Mouse (Mus musculus): ENCODE results near the gene Aldh3b1. TPM values are rescaled to one million over a fixed set of nuclear protein-coding genes. Genes with fewer than 3 reads are reported as not detected.

Gene Aldh3b1
- polyA plus RNA-seq, 1 experiment from 2014 or later = 16.1 TPM

- TF ChIP-seq CTCF (IDR thresholded peaks at IDR 0.05; ENCODE audit: low read depth) = no peak
- Histone ChIP-seq H3K9me3 (ENCODE audit: control insufficient read depth) (no peaks in the 10 kb centered on the region), H3K36me3 (ENCODE audit: control insufficient read depth, insufficient read depth) (peaks cover 99% of the 10 kb centered on the region), H3K27ac (ENCODE audit: low read depth, low read length) (peak overlapping the region; percentile 29; the same call in 1 of the 2 replicates), H3K9ac (ENCODE audit: low read depth, low read length) (no peak overlapping the region), H3K4me3 (ENCODE audit: low read depth, low read length) (no peak overlapping the region), H3K4me2 (replicated peaks; ENCODE audit: low read depth) (no peak overlapping the region), H3K4me1 (replicated peaks; ENCODE audit: control insufficient read depth, insufficient read depth, low read length) (no peaks in the 10 kb centered on the region), H3K27me3 (replicated peaks; ENCODE audit: control insufficient read depth, insufficient read depth, low read length) (no peaks in the 10 kb centered on the region)
- peak; percentile 48 for ATAC-seq
- WGBS = 19% methylated on average over 3 of the region's 3 CpGs
Measured at GRCm38 (mm10) chr19:3895171-3895631, 34.4 kb downstream of the Aldh3b1 start.

DNA sequence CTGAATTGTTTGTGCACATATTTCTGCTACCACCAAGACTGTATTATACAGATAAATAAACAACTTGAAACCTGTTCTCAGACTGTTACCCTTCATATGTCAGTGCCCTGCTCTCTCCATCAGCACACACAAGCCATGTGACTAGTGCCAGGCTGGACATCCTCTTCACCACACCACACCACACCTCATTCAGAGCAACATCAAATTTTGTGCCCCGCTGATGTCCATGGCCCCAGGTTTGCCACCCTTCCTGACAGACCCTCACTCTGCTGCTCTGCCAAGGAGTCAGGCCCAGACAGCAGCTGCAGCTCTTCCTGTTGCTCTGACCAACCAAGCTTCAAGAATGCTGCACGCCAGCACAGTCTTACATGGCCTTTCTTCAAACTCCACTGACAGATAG, 35.3 kb downstream of the Aldh3b1 start:
- no peaks in the 10 kb centered on the region for H3K9me3 ChIP-seq (ENCODE audit: control insufficient read depth)

GRCm38 (mm10) chr19:3893545-3894116, 36.0 kb downstream of the Aldh3b1 start:
- Histone ChIP-seq H3K4me1 (replicated peaks; ENCODE audit: control insufficient read depth, insufficient read depth, low read length) (no peaks in the 10 kb centered on the region), H3K9ac (ENCODE audit: low read depth, low read length) (no peak overlapping the region), H3K9me3 (ENCODE audit: control insufficient read depth) (no peaks in the 10 kb centered on the region), H3K36me3 (ENCODE audit: control insufficient read depth, insufficient read depth) (peaks cover 97% of the 10 kb centered on the region), H3K27ac (ENCODE audit: low read depth, low read length) (no peak overlapping the region), H3K4me3 (ENCODE audit: low read depth, low read length) (no peak overlapping the region), H3K27me3 (replicated peaks; ENCODE audit: control insufficient read depth, insufficient read depth, low read length) (no peaks in the 10 kb centered on the region), H3K4me2 (replicated peaks; ENCODE audit: low read depth) (no peak overlapping the region)
- 69% methylated on average over 4 of the region's 4 CpGs for WGBS
- ATAC-seq = peak; percentile 8; the same call in 1 of the 2 replicates
- no peak for TF ChIP-seq CTCF (IDR thresholded peaks at IDR 0.05; ENCODE audit: low read depth)

More for the DNA sequence above, 35.3 kb downstream of the Aldh3b1 start:
- Histone ChIP-seq H3K4me1 (replicated peaks; ENCODE audit: control insufficient read depth, insufficient read depth, low read length) (no peaks in the 10 kb centered on the region), H3K4me2 (replicated peaks; ENCODE audit: low read depth) (no peak overlapping the region), H3K36me3 (ENCODE audit: control insufficient read depth, insufficient read depth) (peaks cover 98% of the 10 kb centered on the region), H3K27me3 (replicated peaks; ENCODE audit: control insufficient read depth, insufficient read depth, low read length) (no peaks in the 10 kb centered on the region), H3K4me3 (ENCODE audit: low read depth, low read length) (no peak overlapping the region), H3K27ac (ENCODE audit: low read depth, low read length) (no peak overlapping the region), H3K9ac (ENCODE audit: low read depth, low read length) (no peak overlapping the region)
- TF ChIP-seq CTCF (IDR thresholded peaks at IDR 0.05; ENCODE audit: low read depth) = no peak
- WGBS = 78% methylated on average over 2 of the region's 2 CpGs
- no peak for ATAC-seq

DNA sequence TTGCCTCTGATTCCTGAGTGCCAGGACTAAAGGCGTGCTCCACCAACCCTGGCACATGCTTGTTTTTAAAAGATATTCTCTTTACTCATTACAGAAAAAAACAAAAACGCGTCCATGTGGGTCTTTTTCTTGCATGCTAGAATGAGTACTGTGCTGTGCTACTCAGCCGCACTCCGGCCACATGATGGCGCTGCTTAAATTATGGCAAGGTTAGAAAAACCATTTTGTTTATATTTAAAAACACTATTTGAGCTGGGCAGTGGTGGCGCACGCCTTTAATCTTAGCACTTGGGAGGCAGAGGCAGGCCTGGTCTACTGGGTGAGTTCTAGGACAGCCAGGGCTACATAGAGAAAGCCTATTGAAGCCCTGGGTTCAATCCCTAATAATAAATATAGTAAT, 39.4 kb downstream of the Aldh3b1 start:
- no peaks in the 10 kb centered on the region for H3K27me3 ChIP-seq (replicated peaks; ENCODE audit: control insufficient read depth, insufficient read depth, low read length)
- ATAC-seq = no peak
- H3K27ac ChIP-seq (ENCODE audit: low read depth, low read length) = no peak overlapping the region
- no peak overlapping the region for H3K9ac ChIP-seq (ENCODE audit: low read depth, low read length)
- no peak overlapping the region for H3K4me2 ChIP-seq (replicated peaks; ENCODE audit: low read depth)
- H3K36me3 ChIP-seq (ENCODE audit: control insufficient read depth, insufficient read depth) = peaks cover 94% of the 10 kb centered on the region
- H3K9me3 ChIP-seq (ENCODE audit: control insufficient read depth) = no peaks in the 10 kb centered on the region
- H3K4me1 ChIP-seq (replicated peaks; ENCODE audit: control insufficient read depth, insufficient read depth, low read length) = no peaks in the 10 kb centered on the region
- WGBS = 79% methylated on average over 8 of the region's 8 CpGs
- H3K4me3 ChIP-seq (ENCODE audit: low read depth, low read length) = no peak overlapping the region
- TF ChIP-seq CTCF (IDR thresholded peaks at IDR 0.05; ENCODE audit: low read depth) = peak; percentile 58

DNA sequence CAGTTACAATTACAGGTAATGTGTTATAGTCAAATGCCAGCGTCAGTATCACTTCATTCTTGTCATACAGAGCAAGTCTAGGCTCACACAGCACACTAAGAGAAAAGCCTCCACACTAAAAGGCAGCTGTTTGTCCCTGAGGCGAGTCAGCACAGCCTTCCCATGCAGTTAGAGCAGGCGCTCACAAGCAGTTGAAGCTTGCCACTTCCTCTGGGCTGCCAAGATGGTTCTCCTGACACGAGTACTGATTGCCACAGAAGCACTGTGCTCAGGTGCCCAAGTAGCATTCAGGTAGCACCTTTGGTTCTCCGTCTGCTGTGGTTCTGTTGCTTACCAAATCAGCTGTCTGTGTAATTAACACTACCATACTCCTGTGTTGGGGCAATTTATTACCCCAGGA, 40.5 kb downstream of the Aldh3b1 start:
- Histone ChIP-seq H3K9ac (ENCODE audit: low read depth, low read length) (no peak overlapping the region), H3K4me1 (replicated peaks; ENCODE audit: control insufficient read depth, insufficient read depth, low read length) (no peaks in the 10 kb centered on the region), H3K4me2 (replicated peaks; ENCODE audit: low read depth) (no peak overlapping the region), H3K9me3 (ENCODE audit: control insufficient read depth) (no peaks in the 10 kb centered on the region), H3K36me3 (ENCODE audit: control insufficient read depth, insufficient read depth) (peaks cover 94% of the 10 kb centered on the region), H3K4me3 (ENCODE audit: low read depth, low read length) (no peak overlapping the region), H3K27ac (ENCODE audit: low read depth, low read length) (no peak overlapping the region), H3K27me3 (replicated peaks; ENCODE audit: control insufficient read depth, insufficient read depth, low read length) (no peaks in the 10 kb centered on the region)
- 93% methylated on average over 5 of the region's 5 CpGs for WGBS
- no peak for TF ChIP-seq CTCF (IDR thresholded peaks at IDR 0.05; ENCODE audit: low read depth)
- ATAC-seq = no peak

- Histone ChIP-seq H3K36me3 (ENCODE audit: control insufficient read depth, insufficient read depth) (peaks cover 52% of the 10 kb centered on the region), H3K27me3 (replicated peaks; ENCODE audit: control insufficient read depth, insufficient read depth, low read length) (no peaks in the 10 kb centered on the region), H3K27ac (ENCODE audit: low read depth, low read length) (no peak overlapping the region), H3K4me3 (ENCODE audit: low read depth, low read length) (no peak overlapping the region), H3K9me3 (ENCODE audit: control insufficient read depth) (no peaks in the 10 kb centered on the region), H3K4me1 (replicated peaks; ENCODE audit: control insufficient read depth, insufficient read depth, low read length) (no peaks in the 10 kb centered on the region; the same call in 1 of the 2 replicates), H3K4me2 (replicated peaks; ENCODE audit: low read depth) (no peak overlapping the region), H3K9ac (ENCODE audit: low read depth, low read length) (no peak overlapping the region)
- no peak for ATAC-seq
- no peak for TF ChIP-seq CTCF (IDR thresholded peaks at IDR 0.05; ENCODE audit: low read depth)
- WGBS = 55% methylated on average over 6 of the region's 6 CpGs
Measured at GRCm38 (mm10) chr19:3884325-3884990, 45.1 kb downstream of the Aldh3b1 start.
